ENCODE assay signal across 9 mouse cellular contexts in the genomic region with DNA sequence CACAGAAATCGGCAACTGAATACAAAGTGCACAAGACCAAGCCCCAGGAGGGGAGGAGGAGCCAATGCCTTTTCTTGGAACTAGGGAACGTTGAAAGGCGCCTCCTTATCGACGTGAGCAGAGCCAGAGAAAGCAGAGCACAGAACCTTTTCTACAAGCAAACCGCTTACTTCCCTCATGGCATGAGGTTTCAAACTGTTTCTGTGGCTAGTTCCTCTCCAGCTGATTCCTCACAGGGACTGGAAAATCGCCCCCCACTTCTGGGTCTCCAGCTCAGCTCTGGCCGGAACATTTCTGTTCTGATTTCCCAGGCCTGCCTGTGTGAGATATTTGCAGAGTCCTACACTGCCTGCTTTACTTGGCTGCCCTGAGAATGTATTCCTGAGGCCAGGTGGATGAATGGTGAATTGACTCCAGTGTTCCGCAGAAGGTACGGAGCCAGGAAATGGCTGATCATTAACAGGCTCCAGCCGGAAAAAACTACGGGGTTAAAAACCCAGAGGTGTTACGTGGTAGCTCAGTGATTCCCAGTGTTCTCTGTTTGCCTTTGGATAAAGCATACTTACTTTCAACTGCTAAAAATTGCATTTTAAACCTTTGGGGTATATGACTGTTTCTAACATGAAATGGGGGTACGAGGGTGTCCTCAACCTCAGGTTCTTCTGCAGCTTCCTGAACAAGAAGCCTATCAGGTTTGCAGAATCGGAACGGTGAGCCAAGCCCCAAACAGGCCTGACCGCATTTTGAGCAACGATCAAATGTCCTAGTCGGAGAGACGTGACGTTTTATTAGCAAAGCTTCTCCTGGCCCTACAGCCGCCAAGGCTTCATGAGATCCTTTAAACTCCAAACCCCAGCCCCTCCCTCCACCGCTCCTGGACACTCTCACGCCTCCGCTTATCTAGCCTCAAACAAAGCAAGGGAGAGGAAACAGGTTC. TPM values are rescaled to one million over a fixed set of nuclear protein-coding genes. Genes with fewer than 3 reads are reported as not detected.
DNase-seq lines count a peak whose midpoint lies in the region; ATAC-seq and TF ChIP-seq lines count a peak whose summit lies in the region.
"Had no signal": no experiment of that assay in that cellular context is flagged by ENCODE, and none has a peak within 500 bp of the region (broad histone marks: within the 10 kb centered on the region; RNA-seq: fewer than 3 reads in every experiment).

No protein-coding gene starts in this region.

- peak overlapping the region; percentile 83 for H3K27ac ChIP-seq in intestine, embryonic 16.5 days (ENCODE audit: low read length)
- H3K27ac ChIP-seq in liver, embryonic 14.5 days, result peak overlapping the region; percentile 77

- POLR2A ChIA-PET in Patski (lab: Charles Lee), result interaction anchor here (0.7 to 1.3 kb wide), 2 partner anchors 10 to 48 kb away, joined by 3 read pairs; partner anchors contain the start of gene Mtmr12

- no peak for TF ChIP-seq CTCF in Patski (IDR thresholded peaks at IDR 0.05)
- no peak for TF ChIP-seq CTCF in liver, embryonic 14.5 days (IDR thresholded peaks at IDR 0.05; ENCODE audit: low read depth)

- ATAC-seq in Patski, result peak; percentile 68
- peak; percentile 83 for ATAC-seq in intestine, embryonic 16.5 days
- peak; percentile 75 for ATAC-seq in liver, embryonic 14.5 days (ENCODE audit: insufficient read depth)

- DNase-seq in embryo, embryonic 11 days, result peak; percentile 35
- no peak for DNase-seq in embryo, embryonic 9.5 days (ENCODE audit: extremely low spot score)
- DNase-seq in Patski (ENCODE audit: low read depth, low spot score), result peak; percentile 46
- peak; percentile 63 to 80 (median 69) for DNase-seq in liver, embryonic 14.5 days (ENCODE audit: low read depth in 3 of 3, low spot score in 3 of 3)
- DNase-seq in right cerebral cortex, postnatal 4 days, result no peak
- no peak for DNase-seq in gastrocnemius, postnatal 25 days
- DNase-seq in testis, postnatal 10 days (ENCODE audit: low spot score), result no peak

- no peaks in the 10 kb centered on the region for H3K36me3 ChIP-seq in intestine, embryonic 16.5 days (ENCODE audit: control insufficient read depth, insufficient read depth, low read length)
- peaks cover 3% of the 10 kb centered on the region; the same call in 1 of the 2 replicates for H3K36me3 ChIP-seq in liver, embryonic 14.5 days (replicated peaks; ENCODE audit: control insufficient read depth, insufficient read depth, low read depth)

- TF ChIP-seq EP300 in liver, embryonic 14.5 days (IDR thresholded peaks at IDR 0.05; ENCODE audit: low read depth), result peak; percentile 74

- H3K9me3 ChIP-seq in intestine, embryonic 16.5 days (ENCODE audit: control insufficient read depth, low read length), result no peaks in the 10 kb centered on the region
- H3K9me3 ChIP-seq in liver, embryonic 14.5 days (ENCODE audit: control insufficient read depth, low read length), result no peaks in the 10 kb centered on the region
- H3K9me3 ChIP-seq: forebrain, embryonic 12.5 days had no signal

- CTCF ChIA-PET in Patski (lab: Charles Lee), result interaction anchor here (1.1 to 4.5 kb wide), 5 partner anchors 11 to 74 kb away, joined by 3 to 38 read pairs (median 3); no protein-coding TSS in a partner anchor

- peak overlapping the region; percentile 42 for H3K4me2 ChIP-seq in intestine, embryonic 16.5 days (ENCODE audit: low read depth, low read length)
- H3K4me2 ChIP-seq in liver, embryonic 14.5 days (ENCODE audit: low read depth), result peak overlapping the region; percentile 87
- H3K4me2 ChIP-seq: forebrain, embryonic 12.5 days had no signal

- peaks cover 20% of the 10 kb centered on the region for H3K4me1 ChIP-seq in intestine, embryonic 16.5 days (ENCODE audit: control insufficient read depth, insufficient read depth, low read length)
- peaks cover 24 to 37% of the 10 kb centered on the region in 2 experiments for H3K4me1 ChIP-seq in liver, embryonic 14.5 days (replicated peaks; ENCODE audit: control insufficient read depth in 2 of 2, insufficient read depth in 2 of 2, low read length in 1 of 2)

- peak overlapping the region; percentile 51 for H3K9ac ChIP-seq in intestine, embryonic 16.5 days (ENCODE audit: low read depth, low read length)
- peak overlapping the region; percentile 67 for H3K9ac ChIP-seq in liver, embryonic 14.5 days (replicated peaks)
- H3K9ac ChIP-seq: forebrain, embryonic 12.5 days had no signal

- H3K4me3 ChIP-seq in intestine, embryonic 16.5 days (ENCODE audit: low read length), result peak overlapping the region; percentile 32
- peak overlapping the region; percentile 53 to 64 for H3K4me3 ChIP-seq in liver, embryonic 14.5 days (ENCODE audit: insufficient read depth in 1 of 2, low read depth in 2 of 2, low read length in 2 of 2)
- H3K4me3 ChIP-seq: forebrain, embryonic 12.5 days had no signal

- no peaks in the 10 kb centered on the region for H3K27me3 ChIP-seq in Patski
- no peaks in the 10 kb centered on the region for H3K27me3 ChIP-seq in intestine, embryonic 16.5 days (replicated peaks; ENCODE audit: control insufficient read depth, insufficient read depth, low read length)
- no peaks in the 10 kb centered on the region for H3K27me3 ChIP-seq in liver, embryonic 14.5 days (ENCODE audit: control insufficient read depth, insufficient read depth, low read length)
- H3K27me3 ChIP-seq: forebrain, embryonic 12.5 days had no signal

- WGBS in intestine, embryonic 16.5 days, result 24% methylated on average over 25 of the region's 25 CpGs
- WGBS in liver, embryonic 14.5 days (ENCODE audit: insufficient replicate concordance), result 6% methylated on average over 25 of the region's 25 CpGs

- in situ Hi-C loops in Patski (cut with MboI; ENCODE audit: low pct_unique_long_range_greater_than_20kb), result loop anchor here (10.0 to 25.0 kb wide), 3 partner anchors 141 to 618 kb away; partner anchors contain the start of genes 6030458C11Rik and Drosha

RNA-seq across cellular contexts. Expression of gene Mtmr12, which starts 10.7 kb away (rescaled TPM):
- polyA plus RNA-seq in Patski (2021), result 20.8 TPM
- 16.4 and 16.6 TPM in 2 replicates for polyA plus RNA-seq in intestine, embryonic 16.5 days (2015; fragmentation: Nextera tagmentation; extraction: Ambion mirVana)
- polyA plus RNA-seq in liver, embryonic 14.5 days (2012; rRNA removed), result 6.4 and 6.5 TPM in 2 replicates
- polyA plus RNA-seq in liver, embryonic 14.5 days (2014; fragmentation: Nextera tagmentation; extraction: Ambion mirVana), result 6.8 and 7.2 TPM in 2 replicates
- total RNA-seq in gastrocnemius, postnatal 25 days (2021), result 1 to 10 TPM; 3.1 to 4.7 TPM

Comparison
In these comparisons a context has a peak if more than half of its experiments do, and no peak if none do; other contexts are left out.
1. DNase-seq: peak in embryo, embryonic 11 days (single experiment), Patski (single experiment) and liver, embryonic 14.5 days (3 of 3); none in embryo, embryonic 9.5 days (single experiment), right cerebral cortex, postnatal 4 days (single experiment), gastrocnemius, postnatal 25 days (single experiment) and testis, postnatal 10 days (single experiment).
2. Peak in every context shown above with its lines, with median percentiles within 50 percentile points of each other: ATAC-seq.